Mouse (Mus musculus) cerebellum, adult 8-10 months (tissue): ENCODE measurements at regions not wholly inside any gene's neighbourhood (a gene's known extent, or its start where the extent isn't known, plus 50 kb on each side); places are given as distances from the start of the nearest gene placed in this dataset.

ENCODE experiments used
- DNase-seq: peaks from one replicate; pipeline ENCODE4 v3.0.0; 2022

DNA sequence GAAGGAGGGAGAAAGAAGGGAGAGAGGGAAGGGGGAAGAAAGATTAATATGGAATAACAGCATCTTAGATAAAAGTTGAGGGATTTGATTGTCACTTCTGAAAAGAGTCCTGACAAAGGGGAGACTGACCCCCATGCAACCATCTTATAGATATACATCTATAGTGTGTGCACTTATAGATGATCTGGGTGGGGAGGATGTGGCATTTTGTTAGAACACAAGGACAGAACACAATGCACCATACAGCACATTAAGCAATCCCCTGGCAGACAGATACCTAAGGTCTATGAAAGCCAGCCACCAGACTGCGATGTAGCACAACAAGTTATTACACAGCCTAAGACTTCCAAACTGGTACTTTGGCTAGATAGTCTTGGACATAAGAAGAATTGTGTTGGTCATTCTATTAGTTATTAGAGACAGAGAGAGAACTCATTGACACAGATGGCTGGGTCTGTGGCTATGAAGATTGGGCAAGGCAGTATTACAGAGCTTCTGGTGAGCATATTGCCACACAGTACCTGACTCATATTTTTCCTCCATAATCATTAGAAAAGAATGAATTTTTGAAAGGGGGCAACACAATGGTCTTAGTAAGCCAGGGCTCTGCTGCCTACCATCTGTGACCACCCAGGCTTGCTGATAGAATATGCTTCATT is 126.3 kb upstream of the Itgb1 start:
- DNase-seq: no peak

DNA sequence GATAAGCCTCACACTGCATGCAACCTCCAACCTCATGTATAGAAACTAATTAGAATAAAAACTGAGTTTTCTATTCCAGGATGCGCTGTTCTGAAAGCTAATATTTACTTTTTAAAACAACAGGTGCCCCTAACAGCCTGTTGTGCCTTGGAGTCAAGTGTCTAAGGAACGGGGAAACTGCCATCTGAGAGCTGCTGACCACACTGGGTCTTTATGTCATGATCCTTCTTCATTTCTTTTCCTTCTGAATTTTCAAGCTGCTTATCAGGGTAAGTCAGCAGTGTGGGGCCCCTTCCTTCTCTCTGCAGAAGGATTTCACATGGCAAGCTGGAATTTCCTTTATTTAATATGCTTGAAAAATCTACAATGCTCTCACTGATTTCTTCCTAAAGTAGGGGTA is 125.0 kb upstream of the Itgb1 start:
- DNase-seq: no peak

DNA sequence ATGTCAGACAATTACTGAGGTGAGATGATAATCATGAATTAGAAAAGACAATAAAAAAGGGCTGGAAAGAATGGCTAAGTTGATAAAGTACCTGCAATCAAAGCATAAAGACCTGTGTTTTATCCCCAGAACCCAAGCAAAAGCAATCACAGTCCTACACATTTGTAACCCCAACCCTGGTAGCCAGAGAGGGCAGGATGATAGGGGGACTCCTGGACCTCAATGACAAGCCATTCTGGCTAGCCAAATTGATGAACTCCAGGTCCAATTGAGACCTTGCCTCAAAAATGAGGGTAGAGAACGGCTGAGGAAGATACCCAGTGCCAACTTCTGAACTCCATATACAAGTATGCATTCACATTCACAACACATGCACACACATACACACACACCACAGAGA is 124.4 kb upstream of the Itgb1 start:
- DNase-seq: no peak

DNA sequence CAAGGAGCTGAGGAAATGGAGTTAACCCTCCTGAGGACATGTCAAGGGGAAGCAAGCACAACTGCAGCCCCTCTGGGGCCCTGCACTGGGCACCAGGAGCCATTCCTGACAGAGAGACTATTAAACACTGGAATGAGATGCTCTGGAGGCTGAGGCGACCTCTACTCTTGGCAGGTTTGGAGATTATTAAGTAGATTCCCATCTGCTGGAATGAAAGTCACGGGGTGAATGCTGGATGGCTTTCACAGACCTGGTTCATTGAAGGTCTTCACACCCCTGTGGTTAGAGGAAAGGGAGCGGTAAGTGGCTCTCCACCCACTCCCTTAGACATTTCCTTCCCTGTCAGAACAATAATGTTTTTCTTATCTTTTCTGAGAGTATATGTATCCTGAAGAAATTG is 122.8 kb upstream of the Itgb1 start:
- no peak for DNase-seq

DNA sequence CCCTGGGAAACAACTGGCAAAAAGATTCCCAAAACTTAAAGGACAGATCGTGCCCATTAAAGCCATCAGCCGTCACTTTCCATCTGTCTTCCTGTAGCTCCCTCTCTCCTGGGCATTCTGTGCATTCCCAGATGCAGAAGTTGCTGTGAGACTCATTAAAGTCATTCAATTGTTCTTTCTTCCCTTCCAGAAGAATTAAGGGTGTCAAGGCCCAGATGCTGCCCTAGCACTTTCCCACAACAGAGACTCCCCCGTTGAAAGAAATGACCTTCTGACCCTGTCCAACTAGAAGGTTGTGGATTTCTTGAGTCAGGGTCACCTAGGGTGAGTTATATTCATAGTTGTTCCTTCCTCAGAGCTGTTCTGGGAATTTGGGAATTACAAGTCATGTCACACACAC is 121.7 kb upstream of the Itgb1 start:
- DNase-seq: no peak

DNA sequence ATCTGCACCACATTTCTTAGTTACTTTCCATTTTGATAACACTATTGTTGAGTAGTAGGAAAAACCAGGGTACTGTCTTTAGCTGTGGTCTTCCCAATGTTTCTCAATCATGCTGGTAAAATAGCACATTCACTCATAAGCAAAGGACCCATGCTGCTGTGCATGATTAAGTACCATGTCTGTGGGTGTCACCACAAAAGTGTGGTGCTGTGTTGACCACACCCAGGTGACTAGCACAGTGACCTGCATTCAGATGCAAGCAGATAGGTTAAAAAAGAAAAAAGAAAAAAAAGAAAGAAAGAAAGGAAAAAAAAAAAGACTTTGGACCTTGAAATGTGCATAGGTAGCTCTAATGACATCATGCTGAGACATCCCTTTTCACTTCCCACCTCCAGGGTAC is 113.2 kb upstream of the Itgb1 start:
- no peak for DNase-seq

DNA sequence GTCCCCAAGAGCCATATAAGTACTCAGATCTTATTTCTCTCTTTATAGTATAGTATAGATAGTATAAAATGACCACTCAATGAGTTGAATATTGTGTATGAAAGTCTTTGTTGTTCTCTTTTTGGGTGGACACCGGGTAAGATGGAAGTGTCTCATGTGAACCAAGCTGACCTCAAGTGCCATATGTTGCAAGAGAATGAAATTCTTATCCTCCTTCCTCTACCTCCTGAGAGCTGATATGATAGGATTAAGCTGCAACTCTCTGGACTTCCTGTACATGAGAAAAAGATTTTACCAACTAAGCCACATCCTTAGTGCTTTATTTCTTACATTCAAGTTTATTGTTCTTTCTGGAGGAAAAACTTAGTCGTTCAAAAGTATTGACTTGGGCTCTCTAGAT is 91.3 kb upstream of the Itgb1 start:
- no peak for DNase-seq

DNA sequence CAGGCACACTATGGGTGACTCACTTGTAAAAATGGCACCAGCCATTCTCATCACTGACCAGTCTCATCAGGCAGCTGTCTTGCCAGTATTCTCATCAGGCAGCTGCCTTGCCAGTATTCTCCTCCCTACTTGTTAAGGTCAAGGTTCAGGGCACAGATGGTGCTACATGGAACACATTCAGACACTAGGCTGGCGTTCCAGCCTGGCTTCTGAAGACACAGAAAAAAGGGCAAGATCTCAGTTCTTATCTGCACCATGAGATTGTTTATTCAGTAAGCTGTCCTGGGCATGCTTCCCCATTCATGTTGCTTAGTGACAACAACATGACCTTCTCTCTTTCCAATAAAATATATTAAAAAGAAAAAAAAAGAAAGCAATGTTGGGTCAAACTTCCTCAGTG is 90.7 kb upstream of the Itgb1 start:
- DNase-seq: no peak

DNA sequence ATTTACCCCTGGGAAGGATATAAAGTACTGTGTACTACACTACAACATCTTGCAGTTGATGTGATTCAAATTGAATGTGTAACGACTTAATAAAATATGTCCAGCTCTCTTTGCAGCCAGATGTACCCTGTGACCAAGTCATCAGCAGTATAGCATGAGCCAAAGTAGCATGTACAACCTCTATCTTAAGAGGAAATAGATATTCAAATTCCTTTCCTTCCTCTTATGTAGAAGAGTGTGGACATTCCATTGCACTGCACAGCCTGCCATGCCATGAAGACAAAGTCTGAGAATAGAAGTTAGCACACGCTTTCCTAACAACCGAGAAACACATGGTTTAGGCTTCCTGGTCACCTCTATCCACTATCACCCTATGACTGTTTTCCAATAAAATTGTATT is 79.9 kb upstream of the Itgb1 start:
- no peak for DNase-seq

DNA sequence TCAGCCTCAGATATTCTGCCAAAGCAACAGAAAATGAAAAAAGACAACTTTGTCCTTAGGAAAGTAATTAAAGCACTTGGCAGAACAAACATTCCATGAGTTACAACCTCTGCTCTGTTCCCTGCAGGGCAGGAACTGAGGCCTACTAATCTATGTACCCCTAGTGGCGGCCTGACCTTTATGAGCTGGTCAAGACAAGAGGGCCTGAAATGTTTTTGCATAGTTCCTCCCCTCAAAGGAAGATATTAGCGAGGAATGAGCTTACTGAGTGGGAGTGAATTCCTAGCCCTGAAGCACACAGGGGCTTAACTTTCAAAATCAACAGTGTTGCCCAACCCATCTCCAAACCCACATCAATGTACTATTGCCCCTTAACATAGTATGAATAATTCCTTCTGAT is 76.6 kb upstream of the Itgb1 start:
- DNase-seq: no peak

DNA sequence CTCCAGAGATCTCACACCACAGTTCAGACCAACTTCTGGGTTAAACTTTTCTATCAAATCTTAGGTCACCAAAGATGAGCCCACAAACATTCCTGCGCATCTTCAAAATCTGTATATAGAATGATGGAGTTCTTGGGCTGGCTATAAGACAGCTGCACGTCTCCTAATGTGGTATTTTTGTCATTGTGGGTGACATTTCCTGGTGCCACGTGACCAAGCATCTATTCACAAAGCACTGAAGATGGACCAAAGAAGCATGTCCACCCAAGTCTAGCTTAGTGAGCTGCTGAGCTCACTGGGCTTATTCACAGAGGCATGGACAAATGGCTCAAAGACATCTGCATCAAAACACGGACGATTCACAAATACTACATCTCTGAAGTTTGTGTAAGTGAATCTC is 72.8 kb upstream of the Itgb1 start:
- DNase-seq: no peak

DNA sequence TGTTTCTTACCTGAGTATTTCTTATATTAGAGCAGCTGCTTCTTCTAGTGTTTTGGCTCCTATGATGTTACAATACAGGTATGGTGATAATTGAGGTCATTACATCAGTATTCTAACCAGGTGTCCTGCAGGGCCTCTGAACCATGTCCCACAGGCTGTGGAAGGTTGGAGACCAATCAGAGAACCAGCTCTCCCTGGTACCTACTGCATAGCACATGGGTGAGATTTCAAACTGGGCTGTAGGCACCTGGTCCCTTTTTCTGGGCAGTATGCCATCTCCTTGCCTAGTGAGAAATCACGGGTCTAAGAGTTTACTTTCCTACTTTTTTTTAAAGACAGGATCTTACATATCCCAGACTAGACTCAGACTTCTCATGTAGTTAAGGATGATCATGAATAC is 67.6 kb upstream of the Itgb1 start:
- peak; percentile 17 for DNase-seq

DNA sequence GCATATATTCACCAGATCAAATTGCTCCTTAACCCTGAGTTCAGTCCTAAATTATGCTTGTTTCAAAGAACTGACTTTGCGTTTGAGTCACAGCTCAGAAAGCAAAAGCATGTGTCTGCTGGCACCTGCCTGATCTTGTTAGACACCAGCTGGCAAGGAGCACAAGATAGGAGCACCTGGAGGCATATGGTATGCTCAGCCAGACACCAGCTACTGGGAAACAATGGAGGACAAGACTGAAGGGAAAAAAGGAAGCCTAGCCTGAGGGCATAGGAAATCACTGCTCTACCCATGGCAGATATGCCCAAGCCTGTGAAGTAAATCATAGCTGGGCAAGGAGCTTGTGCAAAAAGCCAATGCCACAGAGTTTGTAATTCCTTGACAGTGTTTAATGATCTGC is 66.4 kb upstream of the Itgb1 start:
- DNase-seq: peak; percentile 22
